Mouse (Mus musculus) ES-E14 (cell line): ENCODE measurements around the gene Popdc2. TPM values are rescaled to one million over a fixed set of nuclear protein-coding genes. Genes with fewer than 3 reads are reported as not detected.

Experiments
- DNase-seq: peaks from one replicate; pipeline ENCODE4 v3.0.0-alpha.2; 2013; ENCODE audit warnings: low read depth, low spot score
- H3K27ac ChIP-seq: 2 replicates; pipeline ENCODE4 v1.5.1; 2012; ENCODE audit warnings: low read depth, mild to moderate bottlenecking, low read length, moderate library complexity, mixed read lengths; ENCODE audit not compliant: poor library complexity, insufficient read depth, severe bottlenecking
- H3K36me3 ChIP-seq: 2 replicates; pipeline ENCODE4 v1.6.1; 2012; ENCODE audit warnings: mild to moderate bottlenecking, low read length, moderate library complexity, mixed read lengths; ENCODE audit not compliant: control insufficient read depth, poor library complexity, insufficient read depth, severe bottlenecking
- H3K4me1 ChIP-seq, 2 experiments: fragments of 150-350 bp in 1 of 2; sonication (generic) in 1 of 2; 2 replicates each; pipeline ENCODE4 v1.6.1; 2012; ENCODE audit warnings: low read length in 2 of 2, mild to moderate bottlenecking in 1 of 2, mixed read lengths in 1 of 2; ENCODE audit not compliant: control insufficient read depth in 2 of 2, insufficient read depth in 2 of 2, poor library complexity in 1 of 2
- H3K4me3 ChIP-seq, 2 experiments: fragments of 150-350 bp in 1 of 2; sonication (generic) in 1 of 2; 2 replicates each; pipeline ENCODE4 v1.5.1; 2012; ENCODE audit warnings: low read length in 2 of 2, low read depth in 1 of 2, mild to moderate bottlenecking in 1 of 2, mixed read lengths in 1 of 2; ENCODE audit not compliant: insufficient read depth in 1 of 2, poor library complexity in 1 of 2, severe bottlenecking in 1 of 2
- H3K9ac ChIP-seq: 2 replicates; pipeline ENCODE4 v1.6.1; 2012; ENCODE audit warnings: low read depth, mild to moderate bottlenecking, low read length, mixed read lengths; ENCODE audit not compliant: poor library complexity, insufficient read depth, severe bottlenecking
- H3K9me3 ChIP-seq: fragments of 150-350 bp; sonication (generic); 2 replicates; pipeline ENCODE4 v1.6.1; 2012; ENCODE audit warnings: low read depth, mild to moderate bottlenecking, low read length; ENCODE audit not compliant: control insufficient read depth, insufficient read depth
- CHD2 ChIP-seq: IDR thresholded peaks from 2 replicates; pipeline ENCODE4 v1.6.1; 2014; ENCODE audit warnings: mild to moderate bottlenecking, low read depth, low read length, inconsistent platforms
- HCFC1 ChIP-seq: IDR thresholded peaks from 2 replicates; pipeline ENCODE4 v1.6.1; 2012; ENCODE audit warnings: low read length, inconsistent platforms, borderline replicate concordance; ENCODE audit not compliant: insufficient read depth
- MAFK ChIP-seq: IDR thresholded peaks from 2 replicates; pipeline ENCODE4 v1.6.1; 2014; ENCODE audit warnings: mild to moderate bottlenecking, low read depth, low read length, inconsistent platforms; ENCODE audit not compliant: insufficient read depth
- ZC3H11A ChIP-seq: IDR thresholded peaks from 2 replicates; pipeline ENCODE4 v1.6.1; 2012; ENCODE audit warnings: low read depth, mild to moderate bottlenecking, inconsistent platforms, low read length, borderline replicate concordance
- ZNF384 ChIP-seq: IDR thresholded peaks from 2 replicates; pipeline ENCODE4 v1.6.1; 2012; ENCODE audit warnings: low read depth, low read length, inconsistent platforms
- in situ Hi-C, 2 experiments: fragments of 600-800 bp; cut with MboI; formaldehyde crosslinking; loops; one replicate each; pipeline ENCODE4 v1.15.1; 2025; ENCODE audit warnings: low sequenced_read_pairs in 2 of 2, inconsistent platforms in 1 of 2; ENCODE audit not compliant: unreplicated experiment in 2 of 2
- total RNA-seq: library from RNA; depleted of rRNA; stranded (reverse); fragments of 300-350 nt; gene quantifications from 2 replicates; pipeline ENCODE4 v1.2.3, GENCODE M21; 2012

The Popdc2 gene
- total RNA-seq, 1 experiment, result 0.49 TPM

GRCm38 (mm10) chr16:38373439-38373838, 11.4 kb downstream of the Popdc2 start:
- no peak for TF ChIP-seq ZNF384
- no peak for TF ChIP-seq HCFC1
- no peak for TF ChIP-seq ZC3H11A
- no peak for TF ChIP-seq MAFK
- DNase-seq, result no peak
- Histone ChIP-seq H3K9ac (no peak overlapping the region), H3K9me3 (no peaks in the 10 kb centered on the region), H3K4me1 (peaks cover 2 to 6% of the 10 kb centered on the region in 2 experiments; a peak in 2 of 4 replicates), H3K27ac (no peak overlapping the region), H3K36me3 (no peaks in the 10 kb centered on the region), H3K4me3 (peak overlapping the region in 1 of 2 experiments; percentile 37; a peak in 2 of 4 replicates)
- in situ Hi-C loops, result no loop called here

- Histone ChIP-seq H3K9me3 (no peaks in the 10 kb centered on the region), H3K4me3 (peak overlapping the region; percentile 18 to 37), H3K4me1 (peaks cover 2 to 6% of the 10 kb centered on the region in 2 experiments; a peak in 2 of 4 replicates), H3K9ac (no peak overlapping the region), H3K36me3 (no peaks in the 10 kb centered on the region), H3K27ac (no peak overlapping the region)
- in situ Hi-C loops, result no loop called here
- peak; percentile 21 for DNase-seq
- TF ChIP-seq ZC3H11A, result no peak
Observed at GRCm38 (mm10) chr16:38373941-38374340, 11.9 kb downstream of the Popdc2 start.

- in situ Hi-C loops, result no loop called here
- peak; percentile 59 for DNase-seq
- Histone ChIP-seq H3K36me3 (no peaks in the 10 kb centered on the region), H3K9ac (no peak overlapping the region), H3K4me3 (peak overlapping the region; percentile 18 to 37), H3K4me1 (peaks cover 2 to 6% of the 10 kb centered on the region in 2 experiments; a peak in 2 of 4 replicates), H3K9me3 (no peaks in the 10 kb centered on the region), H3K27ac (no peak overlapping the region)
- TF ChIP-seq MAFK (no peak), ZNF384 (no peak)
Observed at GRCm38 (mm10) chr16:38374379-38375140, 12.6 kb downstream of the Popdc2 start.

- Histone ChIP-seq H3K9me3 (no peaks in the 10 kb centered on the region), H3K4me3 (no peak overlapping the region), H3K4me1 (peaks cover 2 to 6% of the 10 kb centered on the region in 2 experiments; a peak in 2 of 4 replicates), H3K36me3 (no peaks in the 10 kb centered on the region), H3K27ac (no peak overlapping the region), H3K9ac (no peak overlapping the region)
- no peak for TF ChIP-seq CHD2
- TF ChIP-seq ZC3H11A, result no peak
- no peak for TF ChIP-seq HCFC1
- no peak for TF ChIP-seq ZNF384
- TF ChIP-seq MAFK, result no peak
- no peak for DNase-seq
- in situ Hi-C loops, result no loop called here
Observed at GRCm38 (mm10) chr16:38375182-38375581, 13.2 kb downstream of the Popdc2 start.
